Mouse (Mus musculus) heart, embryonic 12.5 days (tissue): ENCODE data around the gene Slit3. TPM values are rescaled to one million over a fixed set of nuclear protein-coding genes. Genes with fewer than 3 reads are reported as not detected.

Source experiments
- ATAC-seq: fragments of 200-750 bp; cut with Nextera tagmentation; 2 replicates; pipeline ENCODE4 v1.8.0; 2017; ENCODE audit warnings: moderate TSS enrichment, moderate library complexity; ENCODE audit not compliant: insufficient number of reproducible peaks, low FRiP score
- H3K27ac ChIP-seq: fragments of 300-500 bp; sonication (generic); 2 replicates; pipeline ENCODE4 v1.5.1; 2016; ENCODE audit warnings: mild to moderate bottlenecking, moderate library complexity; ENCODE audit not compliant: poor library complexity, severe bottlenecking
- H3K27me3 ChIP-seq: fragments of 300-500 bp; sonication (generic); replicated peaks from 2 replicates; pipeline ENCODE4 v1.6.1; 2016; ENCODE audit warnings: mild to moderate bottlenecking, moderate library complexity
- H3K36me3 ChIP-seq: fragments of 300-500 bp; sonication (generic); 2 replicates; pipeline ENCODE4 v1.6.1; 2016; ENCODE audit warnings: mild to moderate bottlenecking, moderate library complexity
- H3K4me1 ChIP-seq: fragments of 300-500 bp; sonication (generic); replicated peaks from 2 replicates; pipeline ENCODE4 v1.6.1; 2016; ENCODE audit warnings: mild to moderate bottlenecking
- H3K4me2 ChIP-seq: fragments of 300-500 bp; sonication (generic); 2 replicates; pipeline ENCODE4 v1.6.1; 2016; ENCODE audit warnings: mild to moderate bottlenecking, moderate library complexity
- H3K4me3 ChIP-seq: fragments of 300-500 bp; sonication (generic); 2 replicates; pipeline ENCODE4 v1.5.1; 2016; ENCODE audit warnings: mild to moderate bottlenecking
- H3K9ac ChIP-seq: fragments of 300-500 bp; sonication (generic); 2 replicates; pipeline ENCODE4 v1.6.1; 2016; ENCODE audit warnings: mild to moderate bottlenecking, moderate library complexity
- H3K9me3 ChIP-seq: fragments of 300-500 bp; sonication (generic); replicated peaks from 2 replicates; pipeline ENCODE4 v1.6.1; 2016; ENCODE audit warnings: mild to moderate bottlenecking, moderate library complexity
- WGBS: fragments of 180-500 bp; shearing (Covaris S2); methylation state at CpG from one replicate; pipeline ENCODE4 v1.1.7; 2016; 5-methylcytosine and 5-hydroxymethylcytosine counted together
- polyA plus RNA-seq: library from polyadenylated mRNA; unstranded; fragments of >200 nt; fragmentation: Nextera tagmentation; extraction: Ambion mirVana; gene quantifications from 2 replicates; pipeline ENCODE4 v1.2.1, GENCODE M21; 2016

Gene Slit3
- polyA plus RNA-seq, 1 experiment from 2014 or later: 17.4 TPM

DNA sequence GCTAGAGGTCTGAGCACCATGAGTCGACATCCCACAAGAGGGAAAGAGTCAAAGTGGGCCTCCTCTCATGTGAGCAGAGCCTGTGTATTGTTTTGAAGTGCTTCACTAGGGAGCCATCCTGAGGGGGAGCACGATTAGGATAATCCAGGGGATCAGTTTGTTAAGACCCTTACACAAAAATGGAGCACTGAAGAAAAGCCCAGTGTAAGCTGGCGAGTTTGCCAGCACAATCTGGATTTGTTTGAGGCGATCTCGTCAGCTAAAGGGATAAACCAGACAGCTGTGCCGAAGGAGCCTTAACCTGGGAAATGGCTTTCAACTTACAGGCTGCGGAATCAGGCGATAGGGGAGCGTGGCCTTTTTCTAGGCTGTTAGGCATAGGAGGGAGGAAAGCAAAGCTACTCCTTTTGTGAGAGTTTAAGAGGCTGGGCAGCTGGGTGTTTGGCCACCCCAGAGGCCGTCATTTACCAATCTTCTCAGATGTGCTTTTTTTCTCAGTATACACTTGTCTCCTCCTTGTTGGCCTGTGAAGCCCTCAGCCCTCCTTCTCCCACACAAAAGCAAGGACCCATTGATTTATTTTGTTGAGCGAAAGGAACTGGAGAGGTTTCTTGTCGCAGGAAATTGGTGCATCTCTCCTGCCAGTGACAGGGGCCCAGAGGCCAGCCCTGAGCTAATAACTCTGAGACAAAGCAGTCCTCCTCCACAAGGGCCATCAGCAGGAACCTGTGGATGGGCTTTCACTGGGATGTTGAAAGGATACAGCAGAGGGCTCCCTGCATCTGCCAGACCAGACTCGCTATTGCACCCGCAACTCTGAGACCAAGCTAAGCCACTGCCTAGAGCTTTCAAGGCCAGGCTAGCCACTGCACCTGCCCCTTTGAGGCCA, 472.4 kb downstream of the Slit3 start:
- Histone ChIP-seq H3K9ac (no peak overlapping the region), H3K9me3 (no peaks in the 10 kb centered on the region), H3K4me2 (no peak overlapping the region), H3K4me3 (no peak overlapping the region), H3K27ac (no peak overlapping the region), H3K27me3 (no peaks in the 10 kb centered on the region), H3K36me3 (no peaks in the 10 kb centered on the region), H3K4me1 (0 out of 2 replicates have a peak, but pooled peaks cover 5% of the 10 kb centered on the region)
- 72% methylated on average over 14 of the region's 14 CpGs for WGBS
- ATAC-seq: no peak

DNA sequence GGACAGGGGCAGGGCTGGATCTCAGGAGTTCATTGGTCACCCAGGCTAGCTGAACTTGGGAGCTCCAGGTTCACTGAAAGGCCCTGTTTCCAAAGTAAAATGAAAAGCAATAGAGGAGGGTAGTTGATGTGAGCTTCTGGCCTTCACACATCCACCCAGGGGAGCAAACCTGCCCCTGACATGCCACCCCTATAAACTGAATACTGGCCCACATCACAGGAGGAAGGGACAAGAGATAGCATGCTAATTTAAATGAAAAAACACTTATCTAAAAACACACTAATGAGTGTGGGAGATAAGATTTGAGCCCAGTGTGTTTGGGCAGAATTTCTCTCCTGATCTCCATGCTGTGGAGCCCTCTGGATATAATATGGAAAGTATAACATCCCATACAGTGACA, 475.0 kb downstream of the Slit3 start:
- Histone ChIP-seq H3K9me3 (no peaks in the 10 kb centered on the region), H3K4me1 (0 out of 2 replicates have a peak, but pooled peaks cover 5% of the 10 kb centered on the region), H3K9ac (no peak overlapping the region)

GRCm38 (mm10) chr11:35597882-35598281, 476.9 kb downstream of the Slit3 start:
- no peak overlapping the region for H3K9ac ChIP-seq
- 0 out of 2 replicates have a peak, but pooled peaks cover 12% of the 10 kb centered on the region for H3K4me1 ChIP-seq
- no peak overlapping the region for H3K4me3 ChIP-seq
- no peaks in the 10 kb centered on the region for H3K27me3 ChIP-seq
- no peak overlapping the region for H3K27ac ChIP-seq
- H3K4me2 ChIP-seq: no peak overlapping the region
- ATAC-seq: no peak
- H3K9me3 ChIP-seq: no peaks in the 10 kb centered on the region
- H3K36me3 ChIP-seq: no peaks in the 10 kb centered on the region
- 92% methylated on average over 6 of the region's 6 CpGs for WGBS

More for the DNA sequence above, 475.0 kb downstream of the Slit3 start:
- Histone ChIP-seq H3K27me3 (no peaks in the 10 kb centered on the region), H3K4me2 (no peak overlapping the region), H3K36me3 (no peaks in the 10 kb centered on the region), H3K27ac (no peak overlapping the region), H3K4me3 (no peak overlapping the region)
- no peak for ATAC-seq

DNA sequence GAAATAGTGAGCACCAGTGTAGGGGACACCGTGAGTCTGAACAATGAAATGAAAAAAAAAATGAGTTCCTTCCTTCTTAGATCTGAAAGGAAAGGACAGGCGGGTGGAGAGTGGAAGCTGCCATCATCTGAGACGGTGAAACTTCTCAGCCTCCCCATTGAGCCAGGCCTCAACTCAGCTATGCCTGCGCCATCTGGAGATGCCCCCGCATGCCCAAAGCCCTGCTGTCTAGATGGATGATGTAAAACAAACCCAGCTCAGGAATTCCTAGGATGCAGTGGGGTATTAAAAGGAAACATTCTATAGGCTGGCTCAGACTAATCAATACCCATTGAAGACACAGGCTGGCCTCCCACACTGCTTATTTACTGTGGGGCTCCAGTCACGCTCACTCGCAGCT, 477.7 kb downstream of the Slit3 start:
- 70% methylated on average over 7 of the region's 7 CpGs for WGBS
- Histone ChIP-seq H3K36me3 (no peaks in the 10 kb centered on the region), H3K27me3 (no peaks in the 10 kb centered on the region), H3K4me3 (no peak overlapping the region), H3K4me2 (no peak overlapping the region), H3K9me3 (no peaks in the 10 kb centered on the region), H3K9ac (no peak overlapping the region), H3K27ac (no peak overlapping the region), H3K4me1 (0 out of 2 replicates have a peak, but pooled peaks cover 12% of the 10 kb centered on the region)
- no peak for ATAC-seq

GRCm38 (mm10) chr11:35601652-35602240, 480.7 kb downstream of the Slit3 start:
- WGBS: 64% methylated on average over 10 of the region's 10 CpGs

GRCm38 (mm10) chr11:35602586-35602985, 481.6 kb downstream of the Slit3 start:
- Histone ChIP-seq H3K27ac (no peak overlapping the region), H3K36me3 (no peaks in the 10 kb centered on the region), H3K9me3 (no peaks in the 10 kb centered on the region), H3K9ac (no peak overlapping the region), H3K27me3 (no peaks in the 10 kb centered on the region), H3K4me1 (peaks cover 7% of the 10 kb centered on the region; the same call in 1 of the 2 replicates), H3K4me3 (no peak overlapping the region), H3K4me2 (no peak overlapping the region)
- 67% methylated on average over 10 of the region's 10 CpGs for WGBS
- no peak for ATAC-seq

More at GRCm38 (mm10) chr11:35601652-35602240, 480.7 kb downstream of the Slit3 start:
- Histone ChIP-seq H3K27me3 (no peaks in the 10 kb centered on the region), H3K36me3 (no peaks in the 10 kb centered on the region), H3K9me3 (no peaks in the 10 kb centered on the region), H3K9ac (no peak overlapping the region), H3K4me2 (no peak overlapping the region), H3K4me1 (peaks cover 8% of the 10 kb centered on the region; the same call in 1 of the 2 replicates), H3K4me3 (no peak overlapping the region), H3K27ac (no peak overlapping the region)
- ATAC-seq: no peak

DNA sequence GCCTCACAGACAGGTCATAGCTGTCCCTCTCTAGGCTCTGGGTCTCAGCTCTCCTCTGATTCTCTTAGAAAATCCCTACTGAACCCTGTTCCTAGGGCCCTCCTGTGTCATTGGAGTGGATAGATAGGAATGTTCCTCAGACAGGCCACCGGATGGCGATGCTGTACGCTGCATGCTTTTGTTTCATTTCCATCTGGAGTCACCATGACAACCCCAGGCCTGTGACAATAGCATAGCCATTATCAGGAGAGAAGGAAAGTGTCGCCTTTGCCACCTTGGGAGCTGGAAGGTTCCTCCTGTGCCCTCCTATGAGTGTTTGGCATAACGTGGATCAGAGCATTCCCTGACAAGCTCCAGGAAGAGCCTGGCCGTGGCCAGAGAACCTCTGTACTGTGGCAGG, 482.9 kb downstream of the Slit3 start:
- H3K9ac ChIP-seq: no peak overlapping the region
- no peaks in the 10 kb centered on the region for H3K27me3 ChIP-seq
- H3K4me3 ChIP-seq: no peak overlapping the region
- 74% methylated on average over 6 of the region's 6 CpGs for WGBS
- H3K9me3 ChIP-seq: no peaks in the 10 kb centered on the region
- H3K27ac ChIP-seq: no peak overlapping the region
- H3K4me1 ChIP-seq: peaks cover 7% of the 10 kb centered on the region; the same call in 1 of the 2 replicates
- no peak overlapping the region for H3K4me2 ChIP-seq
- ATAC-seq: no peak
- H3K36me3 ChIP-seq: no peaks in the 10 kb centered on the region

DNA sequence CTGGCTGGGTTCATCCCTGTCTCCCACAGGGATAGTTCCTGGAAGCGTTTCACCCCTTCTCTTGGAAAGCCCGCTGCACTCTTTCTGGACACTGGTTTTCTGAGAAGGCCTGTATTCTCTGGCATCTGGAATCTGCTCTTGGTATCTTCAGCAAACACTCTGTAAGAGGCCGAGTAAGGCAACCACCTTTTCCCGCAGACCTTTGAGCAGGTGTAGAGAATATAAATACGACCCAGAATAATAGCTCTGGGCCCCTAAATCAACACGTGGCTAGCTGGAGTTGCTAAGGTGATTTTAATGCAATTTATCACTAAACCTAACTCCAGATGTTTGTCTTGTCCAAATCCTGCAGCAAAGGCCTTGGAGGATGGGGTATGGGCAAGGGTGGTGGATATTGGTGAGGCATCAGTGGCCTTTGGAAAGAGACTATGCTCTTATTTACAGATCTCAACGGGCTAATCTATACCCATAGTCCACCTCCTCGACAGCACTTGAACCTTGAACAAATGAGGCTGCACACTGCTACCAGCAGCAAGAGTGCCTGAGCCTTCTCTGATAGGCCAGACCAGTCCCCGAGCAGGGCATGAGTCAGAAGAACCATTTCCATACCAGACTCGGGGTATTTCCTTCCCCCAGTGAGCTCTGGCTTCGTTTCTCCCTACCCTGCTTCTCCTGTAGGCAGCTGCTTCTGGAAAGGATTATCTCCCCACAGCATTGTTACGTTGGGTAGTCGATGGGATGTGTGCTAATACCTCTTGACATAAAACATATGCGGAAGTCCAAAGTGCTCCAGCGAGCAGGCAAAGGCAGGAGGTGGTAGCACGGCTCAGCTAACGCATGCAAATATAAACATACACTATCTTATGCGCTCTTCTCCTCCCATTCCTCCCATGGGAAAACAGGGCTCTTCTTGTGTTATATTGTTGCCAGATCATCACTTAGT, 484.1 kb downstream of the Slit3 start:
- no peak overlapping the region for H3K27ac ChIP-seq
- ATAC-seq: no peak
- no peak overlapping the region for H3K4me3 ChIP-seq
- 67% methylated on average over 18 of the region's 18 CpGs for whole genome bisulfite sequencing
- no peak overlapping the region for H3K4me2 ChIP-seq
- H3K27me3 ChIP-seq: no peaks in the 10 kb centered on the region; the same call in 1 of the 2 replicates
- peaks cover 7% of the 10 kb centered on the region; the same call in 1 of the 2 replicates for H3K4me1 ChIP-seq
- H3K9me3 ChIP-seq: no peaks in the 10 kb centered on the region
- no peaks in the 10 kb centered on the region for H3K36me3 ChIP-seq
- H3K9ac ChIP-seq: no peak overlapping the region

GRCm38 (mm10) chr11:35607191-35607590, 486.2 kb downstream of the Slit3 start:
- 57% methylated on average over 4 of the region's 4 CpGs for WGBS
- no peaks in the 10 kb centered on the region; the same call in 1 of the 2 replicates for H3K27me3 ChIP-seq
- H3K27ac ChIP-seq: no peak overlapping the region
- peaks cover under 1% of the 10 kb centered on the region; the same call in 1 of the 2 replicates for H3K4me1 ChIP-seq
- H3K4me2 ChIP-seq: no peak overlapping the region
- no peaks in the 10 kb centered on the region for H3K36me3 ChIP-seq
- no peak overlapping the region for H3K9ac ChIP-seq
- H3K4me3 ChIP-seq: no peak overlapping the region
- no peak for ATAC-seq
- H3K9me3 ChIP-seq: no peaks in the 10 kb centered on the region

GRCm38 (mm10) chr11:35608794-35609193, 487.8 kb downstream of the Slit3 start:
- 74% methylated on average over 5 of the region's 5 CpGs for WGBS
- no peak for ATAC-seq
- no peak overlapping the region for H3K4me3 ChIP-seq

More at GRCm38 (mm10) chr11:35608794-35609193, 487.8 kb downstream of the Slit3 start:
- H3K27me3 ChIP-seq: no peaks in the 10 kb centered on the region; the same call in 1 of the 2 replicates
- peaks cover 4% of the 10 kb centered on the region; the same call in 1 of the 2 replicates for H3K4me1 ChIP-seq
- H3K9ac ChIP-seq: no peak overlapping the region
- H3K4me2 ChIP-seq: no peak overlapping the region
- H3K36me3 ChIP-seq: no peaks in the 10 kb centered on the region
- no peak overlapping the region for H3K27ac ChIP-seq
- H3K9me3 ChIP-seq: no peaks in the 10 kb centered on the region
